Mouse (Mus musculus): ENCODE data around the gene Dpf3.

DNA sequence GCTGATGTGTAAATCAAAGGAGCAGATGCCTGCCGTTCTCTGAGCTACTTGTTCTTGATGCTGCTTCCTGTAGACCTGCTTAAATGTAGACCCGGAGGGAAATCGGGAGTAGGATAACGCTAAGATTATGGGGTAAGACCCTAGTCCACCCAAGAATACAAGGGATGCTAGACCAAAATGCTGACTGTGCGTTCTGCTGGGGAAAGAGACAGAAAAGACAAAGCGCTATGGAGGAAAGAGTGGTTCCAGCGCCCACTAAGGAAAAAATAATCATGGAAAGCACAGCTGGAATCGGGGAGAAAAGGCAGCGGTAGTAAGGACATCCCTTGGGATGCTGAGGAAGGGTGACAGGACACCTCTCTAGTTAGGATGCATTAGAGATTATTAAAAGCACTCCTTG, 174.7 kb downstream of the Dpf3 start:
- no peak for TF ChIP-seq POLR2A (IDR thresholded peaks at IDR 0.05; ENCODE audit: borderline replicate concordance, control insufficient read depth, low read depth, low read length)
- no peak for TF ChIP-seq CTCF (IDR thresholded peaks at IDR 0.05; ENCODE audit: control insufficient read depth, insufficient read depth, low read length)

Measured in bone marrow, adult 2 months (tissue).